Mouse (Mus musculus): Measurements from ENCODE around the gene Gm10665. TPM values are rescaled to one million over a fixed set of nuclear protein-coding genes. Genes with fewer than 3 reads are reported as not detected.
"Not testable (repeated sequence)": the region's sequence is repeated elsewhere in the genome, so short reads cannot be mapped to it uniquely, and the experiment has no call there.

The Gm10665 gene
- not detected in 2 replicates for polyA plus RNA-seq (2015; fragmentation: Nextera tagmentation; extraction: Ambion mirVana)

DNA sequence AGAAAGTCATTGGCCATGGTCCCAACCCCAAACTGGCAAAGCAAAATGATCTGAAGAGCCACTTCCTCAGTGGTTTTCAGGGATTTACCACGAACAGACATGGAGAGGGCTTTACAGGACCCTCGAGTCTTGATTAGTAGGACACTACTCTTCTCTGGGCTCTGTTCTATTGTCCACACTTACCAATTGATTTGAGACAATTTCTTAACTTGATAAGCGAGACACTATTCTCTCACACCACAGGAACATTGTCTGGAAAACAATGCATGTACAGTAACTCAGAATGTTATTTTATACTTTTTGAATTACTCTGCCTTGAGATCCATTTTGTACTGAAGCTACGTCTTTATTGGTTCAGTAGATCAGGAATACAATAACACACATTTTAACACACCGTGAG is at the start of gene Gm10665:
Gene Gm10665 (minus strand): TSS at position 101 of the 400 bp plus-strand sequence.
- H3K27ac ChIP-seq (replicated peaks); H3K36me3 ChIP-seq; H3K4me2 ChIP-seq; H3K4me3 ChIP-seq; H3K27me3 ChIP-seq; ATAC-seq (ENCODE audit: low FRiP score, low read depth); H3K9me3 ChIP-seq; H3K9ac ChIP-seq; H3K4me1 ChIP-seq (replicated peaks): not testable (repeated sequence)
- no CpG with 5 or more reads among the region's 5 CpGs for WGBS

DNA sequence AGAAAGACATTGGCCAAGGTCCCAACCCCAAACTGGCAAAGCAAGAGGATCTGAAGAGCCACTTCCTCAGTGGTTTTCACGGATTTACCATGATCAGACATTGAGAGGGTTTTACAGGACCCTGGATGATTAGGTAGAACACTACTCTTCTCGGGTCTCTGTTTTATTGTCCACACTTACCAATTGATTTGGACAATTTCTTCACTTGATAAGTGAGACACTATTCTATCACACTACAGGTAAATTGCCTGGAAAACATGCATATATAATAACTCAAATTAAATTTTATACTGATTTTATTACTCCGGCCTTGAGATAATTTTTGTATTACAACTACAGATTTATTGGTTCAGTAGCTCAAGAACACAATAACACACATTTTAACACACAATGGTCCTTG is 35.7 kb upstream of the Gm10665 start, which contains the start of gene Vmn1r151:
Gene Vmn1r151 (minus strand): TSS at position 101 of the 400 bp plus-strand sequence.
- not testable (repeated sequence) for ATAC-seq (ENCODE audit: low FRiP score, low read depth); H3K27ac ChIP-seq (replicated peaks); H3K9me3 ChIP-seq; H3K4me2 ChIP-seq; H3K4me3 ChIP-seq; H3K9ac ChIP-seq; H3K36me3 ChIP-seq; H3K27me3 ChIP-seq; H3K4me1 ChIP-seq (replicated peaks)
- 66% methylated on average over 2 of the region's 3 CpGs for WGBS

DNA sequence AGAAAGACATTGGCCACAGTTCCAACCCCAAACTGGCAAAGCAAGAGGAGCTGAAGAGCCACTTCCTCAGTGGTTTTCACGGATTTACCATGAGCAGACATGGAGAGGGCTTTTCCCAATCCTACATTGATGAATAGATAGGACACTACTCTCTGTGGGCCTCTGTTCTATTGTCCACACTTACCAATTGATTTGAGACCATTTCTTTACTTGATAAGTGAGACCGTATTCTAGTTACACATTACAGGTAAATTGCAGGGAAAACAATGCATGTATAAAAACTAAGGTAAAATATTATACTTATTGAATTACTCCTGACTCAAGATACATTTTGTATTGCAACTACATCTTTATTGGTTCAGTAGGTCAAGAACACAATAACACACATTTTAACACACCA is 25.7 kb downstream of the Gm10665 start, which contains the start of gene Vmn1r149:
Gene Vmn1r149 (minus strand): TSS at position 101 of the 400 bp plus-strand sequence.
- no CpG with 5 or more reads among the region's 2 CpGs for WGBS
- ATAC-seq (ENCODE audit: low FRiP score, low read depth); H3K9ac ChIP-seq; H3K4me3 ChIP-seq; H3K4me2 ChIP-seq; H3K4me1 ChIP-seq (replicated peaks); H3K27me3 ChIP-seq; H3K9me3 ChIP-seq; H3K27ac ChIP-seq (replicated peaks); H3K36me3 ChIP-seq: not testable (repeated sequence)

DNA sequence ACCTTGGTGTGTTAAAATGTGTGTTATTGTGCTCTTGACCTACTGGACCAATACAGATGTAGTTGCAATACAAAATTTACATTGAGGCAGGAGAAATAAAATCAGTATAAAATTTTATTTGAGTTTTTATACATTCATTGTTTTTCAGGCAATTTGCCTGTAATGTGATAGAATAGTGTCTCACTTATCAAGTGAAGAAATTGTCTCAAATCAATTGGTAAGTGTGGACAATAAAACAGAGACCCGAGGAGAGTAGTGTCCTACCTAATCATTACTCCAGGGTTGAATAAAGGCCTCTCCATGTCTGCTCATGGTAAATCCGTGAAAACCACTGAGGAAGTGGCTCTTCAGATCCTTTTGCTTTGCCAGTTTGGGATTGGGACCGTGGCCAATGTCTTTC is 50.6 kb downstream of the Gm10665 start, which contains the start of gene Vmn1r148:
Gene Vmn1r148 (plus strand): TSS at position 301 of the 400 bp plus-strand sequence.
- H3K4me2 ChIP-seq; H3K27me3 ChIP-seq; H3K36me3 ChIP-seq; H3K9me3 ChIP-seq; H3K4me1 ChIP-seq (replicated peaks); H3K27ac ChIP-seq (replicated peaks); H3K4me3 ChIP-seq; H3K9ac ChIP-seq; ATAC-seq (ENCODE audit: low FRiP score, low read depth): not testable (repeated sequence)
- no CpG with 5 or more reads among the region's 3 CpGs for WGBS

Other genes with a start within 250 kb of the Gm10665 start
- not detected in 2 replicates for gene Gm8453, start 234.6 kb downstream of the Gm10665 start, polyA plus RNA-seq (2015; fragmentation: Nextera tagmentation; extraction: Ambion mirVana)
- gene Gm4187, start 134.4 kb downstream of the Gm10665 start, polyA plus RNA-seq (2015; fragmentation: Nextera tagmentation; extraction: Ambion mirVana), result not detected in 2 replicates
- gene Gm8660, start 93.0 kb downstream of the Gm10665 start, polyA plus RNA-seq (2015; fragmentation: Nextera tagmentation; extraction: Ambion mirVana), result not detected in 2 replicates
- not detected in 2 replicates for gene Vmn1r148, start 50.5 kb downstream of the Gm10665 start, polyA plus RNA-seq (2015; fragmentation: Nextera tagmentation; extraction: Ambion mirVana)
- not detected in 2 replicates for gene Vmn1r149, start 25.8 kb downstream of the Gm10665 start, polyA plus RNA-seq (2015; fragmentation: Nextera tagmentation; extraction: Ambion mirVana)
- not detected in 2 replicates for gene Vmn1r151, start 35.6 kb upstream of the Gm10665 start, polyA plus RNA-seq (2015; fragmentation: Nextera tagmentation; extraction: Ambion mirVana)
- not detected in 2 replicates for gene Vmn1r152, start 58.9 kb upstream of the Gm10665 start, polyA plus RNA-seq (2015; fragmentation: Nextera tagmentation; extraction: Ambion mirVana)
- gene Gm8677, start 70.8 kb upstream of the Gm10665 start, polyA plus RNA-seq (2015; fragmentation: Nextera tagmentation; extraction: Ambion mirVana), result not detected in 2 replicates
- gene Gm4201, start 101.3 kb upstream of the Gm10665 start, polyA plus RNA-seq (2015; fragmentation: Nextera tagmentation; extraction: Ambion mirVana), result not detected in 2 replicates
- not detected in 2 replicates for gene Gm4565, start 124.1 kb upstream of the Gm10665 start, polyA plus RNA-seq (2015; fragmentation: Nextera tagmentation; extraction: Ambion mirVana)
- gene Vmn1r155, start 193.9 kb upstream of the Gm10665 start, polyA plus RNA-seq (2015; fragmentation: Nextera tagmentation; extraction: Ambion mirVana), result not detected in 2 replicates
- not detected in 2 replicates for gene Gm8693, start 228.2 kb upstream of the Gm10665 start, polyA plus RNA-seq (2015; fragmentation: Nextera tagmentation; extraction: Ambion mirVana)